Mouse (Mus musculus): ENCODE results near the gene Vmn1r54.
A peak's percentile ranks its signal among the peaks of the same experiment; 100 is the strongest.
"Not testable (repeated sequence)": the region's sequence is repeated elsewhere in the genome, so short reads cannot be mapped to it uniquely, and the experiment has no call there.

Gene Vmn1r54

GRCm38 (mm10) chr6:90246000-90246399 lies at the start of gene Vmn1r54:
Gene Vmn1r54 (plus strand): TSS chr6:90246300.
- no peak for DNase-seq (ENCODE audit: low read depth, low spot score)

DNA sequence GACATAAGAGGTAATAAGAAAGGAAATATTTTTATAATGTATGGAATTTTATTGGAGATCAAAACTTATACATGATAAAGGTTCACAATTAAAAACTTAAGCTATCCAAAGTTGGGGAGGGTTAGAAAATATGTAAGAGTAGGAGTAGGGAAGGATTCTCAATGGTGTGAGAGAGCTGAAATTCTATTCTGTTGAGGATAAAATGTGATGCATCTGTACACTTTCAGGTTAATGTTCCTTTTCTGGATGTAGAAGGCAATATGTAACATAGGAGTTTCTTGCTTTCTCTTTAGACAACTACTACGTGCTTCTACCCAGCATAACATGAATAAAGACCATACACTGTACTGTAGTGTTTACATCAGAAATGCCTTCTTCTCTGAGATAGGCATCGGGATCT lies 43.6 kb upstream of the Vmn1r54 start, which contains the start of gene V1ra8:
Gene V1ra8 (plus strand): TSS at position 301 of the 400 bp plus-strand sequence.
- not testable (repeated sequence) for DNase-seq (ENCODE audit: low read depth, low spot score)

DNA sequence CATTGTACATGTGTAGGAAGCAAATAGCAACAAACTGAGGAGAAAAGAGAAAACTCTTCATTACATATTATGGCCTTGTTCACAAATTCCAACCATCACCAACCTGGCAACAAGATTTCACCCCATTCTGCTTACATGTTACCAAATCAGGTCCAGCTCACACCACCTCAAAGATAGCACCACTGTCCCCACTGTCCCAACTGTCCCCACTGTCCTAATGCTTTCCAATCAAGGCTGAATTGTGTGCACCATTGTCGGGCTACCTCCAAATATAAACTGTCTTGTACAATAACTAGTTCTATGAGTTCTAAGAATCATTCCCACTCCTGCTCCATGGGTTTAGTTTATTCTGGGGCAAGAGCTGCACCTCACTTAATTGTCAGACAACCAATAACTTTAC lies 21.8 kb upstream of the Vmn1r54 start, which contains the start of gene Vmn1r53:
Gene Vmn1r53 (minus strand): TSS at position 101 of the 400 bp plus-strand sequence.
- DNase-seq (ENCODE audit: low read depth, low spot score): no peak

DNA sequence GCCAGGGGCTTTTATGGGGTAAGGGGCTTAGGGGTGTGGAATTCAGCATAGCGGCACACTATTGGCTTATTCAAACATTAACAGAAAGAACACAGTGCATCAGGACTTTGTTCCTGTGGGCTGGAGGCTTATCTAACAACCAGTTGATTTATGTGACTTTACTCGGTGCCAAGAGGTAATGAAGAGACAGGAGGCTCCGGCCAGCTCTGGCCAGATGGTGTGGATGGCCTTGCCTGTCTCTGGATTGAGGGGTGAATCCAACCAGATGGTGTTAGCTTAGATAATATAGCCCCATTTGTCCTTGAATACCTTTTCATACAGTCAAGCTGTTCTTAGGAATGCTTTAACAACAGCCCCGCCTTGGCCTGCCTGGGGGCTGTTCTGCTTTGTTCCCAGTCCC lies 14.0 kb upstream of the Vmn1r54 start:
- not testable (repeated sequence) for DNase-seq (ENCODE audit: low read depth, low spot score)

DNA sequence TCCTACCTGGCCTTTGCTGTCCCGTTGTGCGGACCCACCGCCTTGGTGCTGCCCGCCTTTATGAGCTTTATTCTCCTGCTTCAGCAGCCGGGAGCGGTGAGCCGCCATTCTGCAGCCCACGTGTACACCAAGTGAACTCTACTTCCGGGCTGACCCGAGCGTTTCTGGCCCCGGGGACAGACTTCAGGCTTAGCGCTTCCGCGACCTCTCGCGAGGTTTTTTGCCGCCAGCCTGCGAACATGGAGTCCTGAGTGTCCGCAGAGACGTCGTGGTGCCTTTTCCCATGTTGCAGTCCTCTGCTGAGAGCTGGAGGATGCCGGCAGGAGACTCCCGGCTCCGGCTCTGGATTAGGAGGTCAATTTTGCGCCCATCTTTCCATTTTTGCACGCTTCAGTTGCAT lies 13.4 kb upstream of the Vmn1r54 start:
- no peak for DNase-seq (ENCODE audit: low read depth, low spot score)

DNA sequence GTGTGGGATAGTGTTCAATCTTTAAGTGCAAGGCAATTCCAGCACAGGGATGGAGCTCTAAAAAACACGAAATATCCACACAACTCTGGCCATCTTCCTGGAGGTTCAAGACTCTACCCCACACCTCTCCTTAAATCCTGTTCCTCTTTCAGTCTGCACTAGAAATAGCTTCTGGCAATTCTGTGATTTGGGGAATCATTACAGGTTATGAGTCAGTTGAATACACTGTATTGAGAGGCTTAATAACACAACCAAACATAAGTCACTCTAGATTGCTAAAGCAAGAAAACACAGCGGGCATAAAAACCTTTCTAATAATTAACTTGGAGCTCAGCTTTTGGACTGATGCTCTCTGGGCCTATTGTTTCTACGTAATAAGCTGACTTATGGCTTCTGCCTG lies 2.1 kb upstream of the Vmn1r54 start:
- DNase-seq (ENCODE audit: low read depth, low spot score): no peak

GRCm38 (mm10) chr6:90288265-90288664 lies 42.2 kb downstream of the Vmn1r54 start:
- DNase-seq (ENCODE audit: low read depth, low spot score): peak; percentile 77

DNA sequence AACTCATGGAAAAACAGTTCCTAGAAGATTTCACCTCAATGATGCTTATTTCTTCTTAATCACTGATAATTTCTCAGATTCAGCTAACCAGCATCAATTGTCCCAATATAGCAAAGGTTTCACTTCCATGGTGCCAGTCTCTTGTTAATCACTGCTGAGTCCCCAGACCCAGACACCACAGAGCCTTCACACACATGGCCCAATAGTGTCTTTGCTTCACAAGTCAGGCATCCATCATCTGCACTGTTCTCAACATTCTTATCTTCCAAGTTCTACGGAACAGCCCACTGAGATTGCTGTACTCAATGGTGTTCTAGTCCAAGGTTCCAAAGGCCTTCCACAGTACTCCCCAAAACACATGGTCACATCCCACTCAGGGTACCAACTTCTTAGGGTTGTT lies 54.8 kb downstream of the Vmn1r54 start, which contains the start of gene BC048671:
Gene BC048671 (plus strand): TSS at position 301 of the 400 bp plus-strand sequence.
- no peak for DNase-seq (ENCODE audit: low read depth, low spot score)

DNA sequence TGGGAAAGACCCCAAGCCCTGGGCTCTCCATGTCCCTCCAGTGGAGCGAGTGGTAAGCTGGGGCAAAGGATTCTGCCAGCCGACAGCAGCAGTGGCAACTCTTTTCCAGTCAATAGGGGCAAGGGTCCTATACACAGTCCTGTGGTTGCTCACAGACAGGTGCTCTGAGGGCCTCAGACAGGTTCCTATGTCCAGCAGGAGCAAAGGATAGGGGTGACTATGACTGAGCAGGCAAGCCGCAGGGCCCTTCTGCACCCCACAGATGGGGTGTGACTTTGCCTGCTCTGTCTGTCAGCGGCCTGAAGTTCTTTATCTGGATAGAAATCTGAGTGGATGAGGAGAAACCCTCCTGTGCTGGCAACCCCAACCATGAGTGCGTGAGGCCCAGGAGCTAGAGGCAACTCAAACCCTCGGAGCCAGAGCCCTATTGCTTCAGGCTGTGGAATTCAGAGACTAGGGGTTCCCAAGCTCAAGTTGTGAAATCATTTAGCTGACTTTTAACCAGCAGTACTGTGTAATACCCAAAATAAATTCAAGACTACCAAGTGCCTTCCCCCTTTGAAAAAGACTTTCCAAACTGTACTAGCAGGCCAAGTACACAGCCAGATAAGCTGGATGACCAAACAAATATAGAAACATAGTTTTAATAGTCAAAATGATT lies 60.3 kb downstream of the Vmn1r54 start:
- DNase-seq (ENCODE audit: low read depth, low spot score): no peak

GRCm38 (mm10) chr6:90308839-90309778 lies 63.0 kb downstream of the Vmn1r54 start:
- no peak for DNase-seq (ENCODE audit: low read depth, low spot score)

DNA sequence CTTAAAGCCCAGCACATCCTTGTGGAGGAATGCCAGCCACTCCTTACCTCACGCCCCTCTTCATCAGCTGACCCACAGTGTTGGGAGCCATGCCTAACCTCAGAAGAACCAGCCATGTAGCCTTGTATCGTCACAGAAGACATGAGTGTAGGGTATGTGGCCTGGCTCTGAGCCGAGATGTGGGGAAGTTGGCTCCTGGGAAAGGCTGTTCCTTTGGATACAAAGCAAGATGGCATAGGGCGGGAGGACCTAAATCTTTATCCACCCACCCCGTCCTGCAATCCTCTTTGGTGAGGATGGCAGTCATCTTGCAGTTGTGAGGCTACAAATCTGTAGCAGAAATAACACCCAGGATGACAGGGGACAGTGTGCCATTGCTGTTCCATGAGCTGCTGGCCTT lies 69.9 kb downstream of the Vmn1r54 start:
- no peak for DNase-seq (ENCODE audit: low read depth, low spot score)

- no peak for DNase-seq (ENCODE audit: low read depth, low spot score)
Observed at GRCm38 (mm10) chr6:90317510-90318258, 71.6 kb downstream of the Vmn1r54 start.

DNA sequence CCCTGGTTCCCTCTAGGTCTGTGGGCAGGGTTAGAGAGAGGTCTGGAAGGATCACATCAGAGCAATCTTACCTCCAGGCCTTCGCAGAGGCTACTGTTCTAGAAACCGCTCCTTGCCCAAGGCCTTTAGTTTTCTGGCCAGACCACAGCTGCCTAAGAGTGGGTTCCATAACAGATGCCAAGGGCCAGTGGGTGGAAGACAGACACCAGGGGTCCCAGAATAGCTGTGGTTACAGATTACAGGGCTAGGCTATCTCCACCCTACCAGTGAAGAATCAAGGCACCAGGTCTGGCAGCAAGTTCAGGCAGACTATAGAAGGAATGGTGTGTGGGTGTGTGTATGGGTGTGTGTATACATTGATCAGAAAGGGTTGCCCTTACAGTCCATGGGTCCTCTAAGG lies 72.9 kb downstream of the Vmn1r54 start:
- DNase-seq (ENCODE audit: low read depth, low spot score): no peak

- no peak for DNase-seq (ENCODE audit: low read depth, low spot score)
Observed at GRCm38 (mm10) chr6:90319475-90320191, 73.5 kb downstream of the Vmn1r54 start.

- no peak for DNase-seq (ENCODE audit: low read depth, low spot score)
Observed at GRCm38 (mm10) chr6:90320429-90320828, 74.3 kb downstream of the Vmn1r54 start.

Data from 3T3-L1 (cell line).